Mouse (Mus musculus) hematopoietic stem cell, adult 5-6 weeks (primary cell): Measurements from ENCODE around the gene Prpf6. TPM values are rescaled to one million over a fixed set of nuclear protein-coding genes. Genes with fewer than 3 reads are reported as not detected.

Experiments
- ATAC-seq, 2 experiments: fragments of 125-278 bp in 1 of 2; replicated peaks in 1 of 2; 2 replicates each; pipeline ENCODE4 v1.8.0; 2016 to 2017; ENCODE audit warnings: inconsistent platforms in 2 of 2, mild to moderate bottlenecking in 2 of 2, moderate number of reproducible peaks in 2 of 2, low read depth in 1 of 2, moderate TSS enrichment in 1 of 2; ENCODE audit not compliant: low FRiP score in 2 of 2, poor library complexity in 2 of 2, severe bottlenecking in 2 of 2, insufficient read depth in 1 of 2, low TSS enrichment in 1 of 2
- total RNA-seq: library from RNA; stranded (forward); fragments of 172-1452, 232-1000 nt; gene quantifications from 2 replicates; pipeline ENCODE4 v1.2.3, GENCODE M21; 2017

Gene Prpf6
- 74.3 and 120 TPM in 2 replicates for total RNA-seq

- ATAC-seq = no peak
These were observed at the start of gene Prpf6 for GRCm38 (mm10) chr2:181591528-181592085. Gene Prpf6, plus strand, starts transcription at chr2:181591868.

GRCm38 (mm10) chr2:181546142-181546541, 45.5 kb upstream of the Prpf6 start:
- ATAC-seq = no peak

GRCm38 (mm10) chr2:181548227-181548626, 43.4 kb upstream of the Prpf6 start:
- ATAC-seq = peak in 1 of 2 experiments; percentile 26; a peak in 2 of 4 replicates

GRCm38 (mm10) chr2:181548682-181549081, 43.0 kb upstream of the Prpf6 start:
- no peak for ATAC-seq

GRCm38 (mm10) chr2:181550233-181550632, 41.4 kb upstream of the Prpf6 start:
- no peak for ATAC-seq

- peak in 1 of 2 experiments; percentile 74; a peak in 1 of 4 replicates for ATAC-seq
These were observed 37.9 kb upstream of the Prpf6 start for GRCm38 (mm10) chr2:181553772-181554171.

- no peak for ATAC-seq
These were observed 24.3 kb upstream of the Prpf6 start for GRCm38 (mm10) chr2:181567338-181567737.

- peak; percentile 65 to 81 for ATAC-seq
These were observed 23.2 kb upstream of the Prpf6 start for GRCm38 (mm10) chr2:181568272-181569008.

- ATAC-seq = no peak
These were observed 21.8 kb upstream of the Prpf6 start for GRCm38 (mm10) chr2:181569856-181570255.

- ATAC-seq = no peak
These were observed 21.3 kb upstream of the Prpf6 start for GRCm38 (mm10) chr2:181570375-181570774.

GRCm38 (mm10) chr2:181570921-181571595, 20.6 kb upstream of the Prpf6 start:
- no peak for ATAC-seq

- ATAC-seq = no peak
These were observed 19.6 kb upstream of the Prpf6 start for GRCm38 (mm10) chr2:181571941-181572670.

GRCm38 (mm10) chr2:181572921-181573920, 18.4 kb upstream of the Prpf6 start:
- no peak for ATAC-seq

GRCm38 (mm10) chr2:181573961-181574360, 17.7 kb upstream of the Prpf6 start:
- no peak for ATAC-seq

GRCm38 (mm10) chr2:181574921-181575545, 16.6 kb upstream of the Prpf6 start:
- ATAC-seq = no peak

GRCm38 (mm10) chr2:181576613-181577012, 15.1 kb upstream of the Prpf6 start:
- ATAC-seq = no peak
